Mouse (Mus musculus): ENCODE results near the gene Tmem79.
"Not testable (repeated sequence)": the region's sequence is repeated elsewhere in the genome, so short reads cannot be mapped to it uniquely, and the experiment has no call there.

The Tmem79 gene

GRCm38 (mm10) chr3:88284815-88285564, 51.0 kb downstream of the Tmem79 start:
- not testable (repeated sequence) for DNase-seq (ENCODE audit: low spot score)

DNA sequence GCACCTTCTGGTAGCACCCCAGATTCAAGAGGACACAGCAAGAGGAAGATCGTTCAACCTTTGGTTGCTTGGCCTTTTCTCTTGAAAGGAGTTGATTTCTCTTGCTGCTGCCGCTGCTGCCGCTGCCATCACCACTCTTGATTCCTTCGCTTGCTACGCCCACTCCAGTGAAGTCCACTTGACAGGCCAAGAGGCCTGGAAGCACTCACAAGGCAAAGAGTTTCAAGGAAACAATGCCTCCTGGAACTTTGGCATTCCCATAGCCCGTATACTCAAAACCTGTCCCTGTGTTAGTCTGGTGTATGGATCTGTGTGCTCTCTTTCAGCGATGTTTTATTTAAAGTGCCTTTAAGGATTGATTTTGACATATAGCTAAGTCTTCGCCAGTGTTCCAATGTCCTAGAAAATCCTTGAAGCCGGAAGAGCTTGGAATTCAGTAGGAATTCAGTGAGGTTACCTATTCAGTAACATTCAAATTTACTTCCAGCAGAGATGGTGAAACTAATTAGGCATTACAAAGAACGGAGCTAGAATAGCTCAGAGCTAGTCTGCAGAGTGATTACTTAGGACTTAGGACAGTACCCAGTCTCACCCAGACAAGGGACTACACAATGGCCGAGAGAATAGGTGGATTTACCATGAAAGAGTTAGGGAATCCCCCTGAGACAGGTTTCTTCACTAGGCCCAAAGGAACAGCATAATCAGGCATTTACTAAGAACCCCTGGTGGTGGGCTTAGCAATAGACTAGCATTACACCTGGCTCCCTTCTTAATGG, 54.6 kb downstream of the Tmem79 start:
- DNase-seq (ENCODE audit: low spot score) = not testable (repeated sequence)

DNA sequence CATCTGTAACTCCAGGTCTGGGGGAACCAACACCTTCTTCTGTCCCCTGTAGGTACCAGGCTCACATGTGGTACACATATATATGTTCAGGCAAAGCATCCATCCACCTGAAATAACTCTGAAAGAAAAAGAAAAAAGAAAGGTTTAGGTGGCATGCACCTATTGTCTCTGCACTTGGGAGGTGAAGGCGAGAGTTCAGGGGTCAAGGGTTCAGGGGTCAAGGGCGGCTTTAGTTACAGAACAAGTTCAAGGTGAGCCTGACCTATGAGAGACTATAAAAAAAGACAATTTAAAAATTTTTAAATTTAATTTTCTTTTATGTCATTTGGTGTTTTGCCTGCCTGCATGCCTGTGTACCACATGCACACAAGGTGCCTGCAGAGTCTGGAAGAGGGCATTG, 55.9 kb downstream of the Tmem79 start:
- no peak for DNase-seq (ENCODE audit: low spot score)
